Mouse (Mus musculus): ENCODE results near the gene Gm11992. TPM values are rescaled to one million over a fixed set of nuclear protein-coding genes. Genes with fewer than 3 reads are reported as not detected.

Gm11992 gene
- polyA plus RNA-seq, 1 experiment from 2014 or later = 1.0 TPM

DNA sequence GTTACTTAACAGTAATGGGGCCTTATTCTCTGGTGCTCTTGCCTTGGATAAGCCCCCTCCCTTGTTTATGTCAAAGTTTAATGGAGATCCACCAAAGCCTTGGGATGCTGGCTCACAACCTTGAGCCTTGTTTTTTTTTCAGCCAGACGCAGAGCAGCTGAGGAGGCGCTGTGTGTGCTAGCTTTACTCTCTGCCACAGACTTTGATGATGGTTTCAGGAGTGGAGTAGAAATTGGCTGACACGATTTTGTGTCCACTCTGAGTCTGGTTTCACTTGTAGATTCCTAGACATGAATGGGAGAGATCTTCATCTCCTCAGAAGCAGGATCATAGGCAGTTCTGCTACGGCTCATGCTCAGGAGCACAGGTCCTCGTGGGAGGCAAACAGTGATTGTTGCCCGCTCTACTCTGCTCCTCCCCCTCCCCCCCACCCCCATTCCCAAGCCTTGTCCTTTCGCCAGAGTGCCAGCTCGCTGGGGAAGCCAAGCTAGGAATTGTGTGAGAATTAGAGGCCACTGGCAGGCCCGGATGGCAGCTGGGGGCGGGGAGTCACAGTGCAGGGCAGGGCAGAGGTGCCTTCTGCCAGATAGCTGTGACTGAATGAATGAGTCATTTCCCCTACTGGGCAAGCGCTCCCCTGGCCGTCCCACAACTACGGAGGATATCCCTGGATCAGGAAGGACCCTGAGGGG is 69.1 kb downstream of the Gm11992 start:
- ATAC-seq (ENCODE audit: low read depth) = peak; percentile 37
- peak overlapping the region; percentile 54; the same call in 1 of the 2 replicates for H3K9ac ChIP-seq
- no peak overlapping the region for H3K27ac ChIP-seq (replicated peaks)
- WGBS = 3% methylated on average over 13 of the region's 13 CpGs
- peak overlapping the region; percentile 43 for H3K4me3 ChIP-seq
- peaks cover 72% of the 10 kb centered on the region for H3K27me3 ChIP-seq
- H3K4me2 ChIP-seq = peak overlapping the region; percentile 94
- H3K36me3 ChIP-seq = no peaks in the 10 kb centered on the region
- no peaks in the 10 kb centered on the region for H3K9me3 ChIP-seq
- H3K4me1 ChIP-seq (replicated peaks) = peaks cover 31% of the 10 kb centered on the region

DNA sequence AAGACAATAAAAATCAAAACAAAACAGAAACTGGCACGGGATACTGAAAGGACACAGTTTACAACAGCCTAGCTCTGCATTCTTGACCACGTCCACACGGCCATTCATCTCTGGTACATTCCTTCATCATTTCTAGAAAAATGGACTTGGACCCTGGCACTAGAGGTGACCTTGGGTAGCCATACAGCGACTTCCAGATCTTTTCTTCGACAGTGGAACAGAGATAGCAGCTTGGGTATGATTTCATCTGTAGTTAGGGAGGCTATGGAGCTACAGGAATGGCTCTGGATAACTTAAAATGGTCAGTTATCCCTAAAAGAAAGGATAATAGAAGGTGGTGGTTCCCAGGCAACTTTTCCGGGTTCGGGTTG is 69.6 kb downstream of the Gm11992 start, which contains the start of gene Upp1:
Gene Upp1, plus strand, starts transcription at position 54 of the 371 bp plus-strand sequence.
- Histone ChIP-seq H3K9ac (peak within 1 kb of the TSS; percentile 54), H3K27ac (replicated peaks) (no peak within 1 kb of the TSS), H3K4me2 (peak within 1 kb of the TSS; percentile 94), H3K4me3 (peak within 1 kb of the TSS; percentile 43), H3K9me3 (no peaks in the 10 kb centered on the region), H3K36me3 (no peaks in the 10 kb centered on the region), H3K27me3 (peaks cover 71% of the 10 kb centered on the region), H3K4me1 (replicated peaks) (peaks cover 31% of the 10 kb centered on the region)
- ATAC-seq (ENCODE audit: low read depth) = 0 out of 2 replicates have a peak, but pooled peaks have one; percentile 37
- under 1% methylated on average over 7 of the region's 7 CpGs for WGBS

DNA sequence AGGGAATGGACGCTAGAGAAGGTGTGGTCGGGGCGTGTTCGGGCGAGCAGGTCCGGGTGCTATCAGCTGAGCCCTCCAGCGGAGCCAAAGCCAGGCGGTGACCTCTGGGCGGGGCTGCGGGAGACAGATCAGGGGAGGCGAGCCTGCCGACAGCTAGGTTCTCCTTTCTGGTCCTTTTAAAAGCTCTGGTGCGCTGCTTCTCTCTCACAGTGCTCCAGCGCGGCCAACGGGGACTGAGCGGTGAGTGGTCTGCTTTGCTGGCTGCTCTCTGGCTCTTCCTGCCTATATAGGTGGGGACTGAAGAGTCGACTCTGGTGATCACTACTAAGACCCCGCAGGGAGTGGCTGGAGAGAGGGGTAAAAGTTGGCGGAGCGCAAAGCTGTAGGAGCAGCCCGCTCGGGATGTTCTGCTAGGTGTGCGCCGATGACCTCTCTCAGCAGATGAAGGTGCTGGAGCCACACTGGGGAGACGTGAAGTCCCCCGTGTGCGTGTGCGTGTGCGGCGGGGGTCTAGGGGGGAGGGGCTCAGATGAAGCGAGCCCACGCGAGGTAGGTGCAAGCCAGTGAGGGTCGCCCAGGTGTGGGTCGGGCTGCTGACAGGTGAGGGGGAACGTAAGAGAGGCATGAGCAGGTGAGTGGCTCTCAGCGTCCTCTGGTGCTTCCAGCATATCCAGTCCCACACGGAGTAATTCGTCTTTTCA is 70.2 kb downstream of the Gm11992 start:
- 1% methylated on average over 40 of the region's 40 CpGs for WGBS
- Histone ChIP-seq H3K36me3 (no peaks in the 10 kb centered on the region), H3K27me3 (peaks cover 69% of the 10 kb centered on the region), H3K4me2 (peak overlapping the region; percentile 94), H3K27ac (replicated peaks) (no peak overlapping the region), H3K9ac (peak overlapping the region; percentile 54), H3K9me3 (no peaks in the 10 kb centered on the region), H3K4me1 (replicated peaks) (peaks cover 31% of the 10 kb centered on the region), H3K4me3 (peak overlapping the region; percentile 43)
- peak; percentile 74 for ATAC-seq (ENCODE audit: low read depth)

Other genes starting within 250 kb of the Gm11992 start
- 0.15 and 0.21 TPM in 2 replicates for gene Pkd1l1, start 75.3 kb upstream of the Gm11992 start, polyA plus RNA-seq (2015; fragmentation: Nextera tagmentation; extraction: Ambion mirVana)
- 9.9 and 11.9 TPM in 2 replicates for gene Hus1, start 37.4 kb upstream of the Gm11992 start, polyA plus RNA-seq (2015; fragmentation: Nextera tagmentation; extraction: Ambion mirVana)
- 0.22 and 0.43 TPM in 2 replicates for gene Sun3, start 397 bp downstream of the Gm11992 start, polyA plus RNA-seq (2015; fragmentation: Nextera tagmentation; extraction: Ambion mirVana)
- 3.4 and 3.5 TPM in 2 replicates for gene Upp1, start 69.5 kb downstream of the Gm11992 start, polyA plus RNA-seq (2015; fragmentation: Nextera tagmentation; extraction: Ambion mirVana)
- not detected in 2 replicates for gene Abca13, start 143.3 kb downstream of the Gm11992 start, polyA plus RNA-seq (2015; fragmentation: Nextera tagmentation; extraction: Ambion mirVana)